Mouse (Mus musculus) thymus, postnatal 4 days (tissue): ENCODE data around the gene Scrn1.

Experiments used
- DNase-seq: peaks from one replicate; pipeline ENCODE4 v3.0.0; 2021

Scrn1 gene

DNA sequence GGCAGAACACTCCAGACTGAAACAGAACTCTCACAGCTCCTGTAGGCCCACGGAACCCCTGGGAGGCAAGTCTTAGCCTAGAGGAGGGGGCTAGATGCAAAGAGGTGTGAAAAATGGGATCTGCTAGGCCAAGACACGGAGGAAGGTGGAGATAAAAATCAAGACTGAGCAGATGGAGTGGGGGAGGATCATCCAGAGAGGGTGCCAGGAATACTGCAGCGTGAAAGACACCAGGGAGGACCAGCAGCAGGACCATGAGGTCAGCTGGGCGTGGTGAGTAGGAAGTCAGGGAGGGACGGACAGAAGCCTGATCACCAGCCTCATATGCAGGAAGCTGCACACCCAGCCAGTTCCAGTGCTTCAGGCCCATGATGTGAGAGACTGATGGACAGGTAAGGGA, 47.5 kb downstream of the Scrn1 start:
- DNase-seq = no peak

DNA sequence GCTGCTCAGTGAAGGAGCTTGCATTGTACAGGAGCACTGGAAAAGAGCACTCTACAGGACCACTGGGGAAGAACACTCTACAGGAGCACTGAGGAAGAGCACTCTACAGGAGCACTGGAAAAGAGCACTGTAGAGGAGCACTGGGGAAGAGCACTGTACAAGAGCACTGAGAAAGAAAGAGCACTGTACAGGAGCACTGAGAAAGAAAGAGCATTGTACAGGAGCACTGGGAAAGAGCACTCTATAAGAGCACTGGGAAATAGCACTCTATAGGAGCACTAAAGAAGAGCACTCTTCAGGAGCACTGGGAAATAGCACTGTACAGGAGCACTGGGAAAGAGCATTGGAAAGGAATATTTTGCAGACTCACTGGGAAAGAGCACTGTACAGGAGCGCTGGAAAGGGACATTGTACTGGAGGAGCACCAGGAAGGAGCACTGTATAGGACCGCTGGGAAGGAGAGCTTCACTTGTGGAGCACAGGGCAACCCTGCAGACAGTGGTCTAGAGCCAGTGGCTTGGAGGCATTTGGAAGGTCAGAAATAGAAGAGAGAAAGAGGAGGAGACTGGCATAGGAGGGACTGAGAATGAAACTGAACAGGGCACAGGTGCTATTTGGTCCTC, 49.7 kb downstream of the Scrn1 start:
- DNase-seq = no peak

- no peak for DNase-seq
Measured at GRCm38 (mm10) chr6:54512256-54512655, 54.0 kb downstream of the Scrn1 start.

- no peak for DNase-seq
Measured at GRCm38 (mm10) chr6:54509264-54509663, 57.0 kb downstream of the Scrn1 start.

DNA sequence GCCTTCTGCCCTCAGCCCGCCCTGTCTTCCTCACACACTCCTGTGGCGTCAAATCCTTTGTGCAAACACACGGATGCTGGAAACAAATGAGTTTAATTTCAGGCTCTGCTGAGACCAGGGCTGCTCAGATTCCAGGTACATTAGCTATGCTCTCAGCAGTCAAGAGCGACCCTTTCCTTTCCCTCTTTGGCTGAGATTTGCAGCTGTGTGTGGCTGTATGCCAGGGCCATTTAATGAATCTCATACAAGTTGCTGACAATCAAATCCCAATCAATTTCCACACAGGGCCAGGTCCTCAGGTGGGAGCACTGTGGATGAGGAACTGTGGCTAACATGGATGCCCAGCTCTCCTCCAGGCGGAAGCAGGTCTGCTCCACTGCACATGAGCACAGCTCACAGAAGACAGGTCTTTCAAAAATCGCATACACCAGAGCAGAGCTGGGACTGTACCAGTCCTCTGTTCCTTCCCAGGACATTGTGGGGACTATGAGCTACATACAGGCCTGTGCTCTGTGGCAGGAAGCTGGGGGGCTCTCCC, 58.0 kb downstream of the Scrn1 start:
- DNase-seq = no peak

GRCm38 (mm10) chr6:54507808-54508207, 58.5 kb downstream of the Scrn1 start:
- no peak for DNase-seq

GRCm38 (mm10) chr6:54507002-54507401, 59.3 kb downstream of the Scrn1 start:
- DNase-seq = peak; percentile 30

DNA sequence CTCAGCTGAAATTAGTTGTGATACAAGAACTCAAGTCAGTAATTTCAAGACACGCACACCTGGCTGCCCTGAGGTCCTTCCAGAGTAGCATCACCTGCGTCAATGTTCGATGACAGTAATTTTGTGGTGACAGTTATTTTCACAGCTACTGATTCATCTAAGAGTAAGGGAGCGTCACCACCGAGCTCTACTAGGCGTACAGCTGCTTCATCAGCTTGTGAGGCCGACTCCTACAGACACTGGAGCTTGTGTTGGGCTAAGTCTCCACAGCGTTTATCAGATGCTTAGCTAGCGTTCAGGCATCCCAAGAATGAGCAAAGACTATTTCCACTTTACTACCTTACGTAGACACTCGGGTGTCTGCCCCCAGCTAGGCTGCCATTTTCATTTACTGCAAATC, 60.0 kb downstream of the Scrn1 start:
- DNase-seq = no peak

GRCm38 (mm10) chr6:54502661-54503115, 63.6 kb downstream of the Scrn1 start:
- no peak for DNase-seq

- DNase-seq = no peak
Measured at GRCm38 (mm10) chr6:54496214-54496613, 70.1 kb downstream of the Scrn1 start.

GRCm38 (mm10) chr6:54494612-54495398, 71.5 kb downstream of the Scrn1 start:
- no peak for DNase-seq

DNA sequence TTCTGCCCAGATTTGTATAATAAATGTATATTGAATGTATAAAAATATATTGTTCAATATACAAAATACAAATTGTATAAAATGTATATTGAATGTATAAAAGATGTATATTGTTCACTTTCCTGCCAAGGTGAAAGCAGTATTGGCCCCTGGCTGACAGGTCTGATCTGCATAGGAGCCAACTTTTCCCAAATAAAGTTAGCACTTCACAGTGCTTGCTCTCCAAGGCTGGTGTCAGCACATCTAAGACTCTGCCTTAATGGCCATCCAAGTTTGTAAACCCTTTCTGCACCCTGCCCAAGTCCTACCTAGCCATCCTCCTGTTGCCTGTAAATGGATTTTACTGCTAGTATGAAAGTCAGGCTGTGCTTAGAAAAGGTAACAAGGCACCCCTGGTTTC, 72.2 kb downstream of the Scrn1 start:
- no peak for DNase-seq

GRCm38 (mm10) chr6:54491074-54491473, 75.2 kb downstream of the Scrn1 start:
- DNase-seq = no peak

GRCm38 (mm10) chr6:54485973-54486569, 80.2 kb downstream of the Scrn1 start:
- DNase-seq = no peak

DNA sequence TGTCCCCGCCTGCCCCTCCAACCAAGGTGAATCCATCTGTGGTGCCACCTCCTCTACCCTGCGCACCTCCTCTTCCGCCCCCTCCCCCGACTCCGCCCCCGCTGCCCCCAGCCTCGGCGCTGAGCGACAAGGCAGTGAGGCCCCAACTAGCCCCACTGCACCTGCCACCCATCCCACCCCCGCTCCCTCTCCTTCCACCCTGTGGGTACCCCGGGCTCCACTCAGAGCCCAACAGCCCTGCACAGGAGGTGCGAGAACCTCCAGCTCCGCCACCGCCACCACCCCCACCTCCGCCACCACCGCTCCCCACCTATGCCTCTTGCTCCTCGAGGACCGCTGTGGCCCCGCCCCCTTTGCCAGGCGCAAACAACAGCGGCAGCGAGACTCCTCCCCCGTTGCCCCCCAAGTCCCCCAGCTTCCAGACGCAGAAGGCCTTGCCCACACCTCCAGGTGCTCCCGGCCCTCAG, 80.8 kb downstream of the Scrn1 start:
- DNase-seq = peak; percentile 78

GRCm38 (mm10) chr6:54485000-54485399, 81.3 kb downstream of the Scrn1 start:
- DNase-seq = no peak

DNA sequence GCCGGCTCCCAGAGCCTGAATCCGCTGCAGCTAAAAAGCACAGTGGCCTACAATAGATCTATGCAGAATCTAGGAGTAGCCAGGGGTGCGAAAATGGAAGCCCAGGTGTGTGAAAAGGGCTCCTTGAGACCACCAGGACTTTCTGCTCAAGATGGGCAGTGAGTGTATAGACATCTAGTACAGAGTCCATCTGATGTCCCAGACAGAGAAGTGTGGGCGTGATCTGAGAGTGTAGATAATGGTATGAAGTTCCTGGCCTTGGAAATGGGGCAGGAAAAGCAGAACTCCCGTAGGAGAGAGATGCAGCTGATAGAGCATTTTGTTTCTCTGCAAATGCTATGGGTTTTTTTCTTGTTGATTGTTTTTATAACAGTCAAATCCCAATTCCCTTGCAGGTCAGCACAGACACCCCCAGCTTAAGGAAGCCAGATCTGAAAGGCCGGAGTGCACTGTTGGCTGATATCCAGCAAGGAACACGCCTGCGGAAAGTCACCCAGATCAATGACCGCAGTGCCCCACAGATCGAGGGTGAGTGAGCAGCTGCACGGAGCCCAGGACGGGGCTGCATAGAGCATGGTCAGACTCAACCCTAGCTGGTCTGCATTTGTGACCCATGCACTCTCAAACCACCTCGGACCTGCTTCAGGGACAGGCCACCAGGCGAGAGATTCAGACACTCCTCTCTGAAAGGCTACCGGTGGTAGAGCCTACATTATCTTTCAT, 84.7 kb downstream of the Scrn1 start:
- DNase-seq = no peak

GRCm38 (mm10) chr6:54478646-54479324, 87.5 kb downstream of the Scrn1 start:
- no peak for DNase-seq

DNA sequence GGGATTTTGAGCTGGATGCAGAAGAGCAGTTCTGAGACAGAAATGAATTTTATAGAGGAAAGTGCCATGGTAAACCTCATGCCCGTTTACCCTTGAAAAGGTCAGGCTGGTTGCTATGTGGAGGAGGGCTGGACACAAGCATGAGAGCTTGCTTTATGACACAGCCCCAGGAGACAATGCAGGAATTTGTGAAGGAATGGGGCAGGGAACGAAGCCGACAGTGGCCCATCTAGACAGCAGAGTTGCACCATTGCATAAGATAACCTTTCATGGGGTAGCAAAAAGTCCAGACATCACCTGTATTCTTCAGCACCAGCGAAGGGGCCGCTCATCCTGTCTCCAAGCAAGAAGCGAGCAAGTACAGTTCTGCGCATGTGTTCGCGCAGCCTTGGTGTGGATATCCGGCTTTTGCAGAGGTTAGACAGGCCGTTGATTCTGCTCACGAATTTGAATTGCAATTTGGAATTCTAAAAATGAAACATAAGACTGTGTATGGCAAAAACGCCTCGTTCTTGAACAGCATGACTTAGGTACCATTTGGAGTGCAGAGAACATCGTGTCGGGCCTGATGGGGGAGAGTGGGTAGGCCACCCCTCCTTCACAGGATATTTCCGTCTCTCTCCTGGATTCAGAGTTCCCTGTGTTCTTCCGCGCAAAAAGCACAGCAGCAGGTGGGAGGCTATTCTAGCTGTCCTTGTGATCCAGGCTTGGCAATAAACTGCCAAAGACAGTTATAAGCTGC, 90.2 kb downstream of the Scrn1 start:
- no peak for DNase-seq

GRCm38 (mm10) chr6:54472846-54473715, 93.2 kb downstream of the Scrn1 start:
- DNase-seq = no peak

GRCm38 (mm10) chr6:54471866-54472265, 94.4 kb downstream of the Scrn1 start:
- no peak for DNase-seq
